Comparison of ENCODE assay signal across 10 mouse cellular contexts in the genomic region with DNA sequence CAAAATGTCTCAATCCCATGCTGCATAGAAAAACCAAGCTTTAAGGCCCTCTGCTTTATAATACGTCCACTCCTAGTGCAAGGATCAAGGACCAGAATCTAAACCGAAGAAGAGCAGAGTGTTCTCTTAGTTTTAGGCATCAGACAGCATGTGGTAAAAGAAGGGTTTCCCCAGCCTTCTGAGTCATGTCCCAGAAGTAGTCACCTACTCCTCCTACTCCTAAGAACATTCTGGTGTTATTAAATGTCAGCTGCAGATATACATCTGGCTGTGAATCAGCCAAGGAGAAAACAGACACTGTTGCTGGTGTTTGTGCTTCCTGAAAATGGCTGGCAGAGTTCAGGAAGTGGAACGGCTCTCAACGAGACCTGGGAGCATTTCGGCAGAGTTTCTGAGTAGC.
"Had no signal": no experiment of that assay in that cellular context is flagged by ENCODE, and none has a peak within 500 bp of the region (broad histone marks: within the 10 kb centered on the region; RNA-seq: fewer than 3 reads in every experiment).

No protein-coding gene starts in this region.

- DNase-seq: lung, adult 18-20 months; lung, embryonic 14.5 days; lung, postnatal 10 days; lung, postnatal 4 days; right cerebral cortex, postnatal 25 days; spleen, adult 18-20 months; thymus, adult 18-20 months; thymus, postnatal 14 days; thymus, postnatal 36 days had no signal

- ATAC-seq: midbrain, embryonic 15.5 days had no signal
